Mouse (Mus musculus) kidney, adult 8-10 months (tissue): ENCODE results near the gene Slc22a19.
"Not testable (repeated sequence)": the region's sequence is repeated elsewhere in the genome, so short reads cannot be mapped to it uniquely, and the experiment has no call there.

Experiments
- DNase-seq, 2 experiments: peaks; one replicate each; pipeline ENCODE4 v3.0.0; 2022

Slc22a19 gene

DNA sequence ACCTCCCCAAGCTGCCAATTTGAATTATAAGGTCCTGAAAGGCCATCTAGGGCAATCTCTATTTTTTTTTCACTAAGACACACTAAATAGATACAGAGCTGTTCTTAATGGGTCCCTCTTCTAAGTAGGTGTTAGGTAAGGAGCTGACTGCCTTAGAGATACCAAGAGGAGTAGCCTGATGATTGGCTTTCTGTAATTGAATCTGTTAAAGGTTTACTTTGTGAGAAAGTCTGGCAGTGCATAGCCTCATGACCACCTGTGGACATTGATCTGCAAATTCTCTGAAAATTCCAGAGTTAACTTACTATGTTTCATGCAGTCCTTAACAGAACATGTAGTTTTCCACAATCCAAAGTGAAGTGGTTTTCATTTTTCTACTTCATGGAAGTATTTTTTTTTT, at the start of gene Slc22a19:
Slc22a19 (minus strand) TSS at position 163 of the 400 bp plus-strand sequence.
- peak; percentile 39 to 59 for DNase-seq

DNA sequence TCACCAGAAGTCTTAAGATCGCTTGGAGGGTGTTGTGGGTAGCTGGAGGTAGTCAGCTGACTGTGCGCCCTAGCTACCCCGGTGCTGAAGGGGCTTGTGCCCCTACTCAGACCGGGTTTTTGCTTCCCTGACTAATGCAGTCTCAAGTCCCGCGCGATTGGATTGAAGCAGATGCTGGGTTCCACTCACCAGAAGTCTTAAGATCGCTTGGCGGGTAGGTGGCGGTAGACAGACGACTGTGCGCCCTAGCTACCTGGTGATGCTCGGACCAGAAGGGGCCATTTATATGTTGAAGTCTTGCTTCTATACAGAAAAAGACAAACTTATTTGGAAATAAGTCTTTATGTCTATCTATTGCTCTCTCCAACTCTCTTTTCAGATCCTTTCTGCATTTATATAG, 42.3 kb upstream of the Slc22a19 start:
- not testable (repeated sequence) for DNase-seq

DNA sequence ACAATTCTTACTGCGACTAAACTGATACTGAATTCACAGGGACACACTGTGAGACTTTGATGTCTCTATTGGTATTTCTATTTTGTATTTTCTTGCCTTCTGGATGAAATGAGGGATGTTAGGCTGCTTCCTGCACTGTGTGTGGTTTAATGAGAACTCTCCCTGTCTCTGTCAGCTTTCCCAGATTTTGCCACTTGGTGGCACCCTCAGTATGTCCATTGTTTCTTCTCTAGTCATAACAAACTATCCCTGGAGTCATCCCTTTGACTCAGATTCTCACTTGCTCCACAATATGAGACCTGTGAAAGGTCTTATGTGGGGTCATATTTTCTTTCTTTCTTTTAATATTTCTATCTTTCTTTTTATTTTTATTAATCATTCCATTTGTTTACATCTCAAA, 18.4 kb upstream of the Slc22a19 start:
- DNase-seq, result peak; percentile 44 to 78

DNA sequence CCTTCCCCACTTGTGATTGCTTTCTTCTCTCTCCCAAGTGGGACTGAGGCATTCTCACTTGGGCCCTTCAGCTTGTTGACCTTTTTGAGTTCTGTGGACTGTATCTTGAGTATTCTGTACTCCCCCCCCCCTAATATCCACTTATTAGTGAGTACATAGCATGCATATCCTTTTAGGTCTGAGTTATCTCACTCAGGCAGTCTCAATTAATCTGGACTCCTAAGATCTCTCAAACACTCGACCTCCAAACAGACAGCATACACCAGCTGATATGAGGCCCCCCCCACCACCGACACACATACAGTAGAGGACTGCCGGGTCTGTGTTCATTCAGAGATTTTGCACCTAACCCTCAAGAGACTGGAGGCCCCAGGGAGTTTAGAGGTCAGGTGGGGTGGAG, 18.0 kb downstream of the Slc22a19 start:
- not testable (repeated sequence) for DNase-seq

DNA sequence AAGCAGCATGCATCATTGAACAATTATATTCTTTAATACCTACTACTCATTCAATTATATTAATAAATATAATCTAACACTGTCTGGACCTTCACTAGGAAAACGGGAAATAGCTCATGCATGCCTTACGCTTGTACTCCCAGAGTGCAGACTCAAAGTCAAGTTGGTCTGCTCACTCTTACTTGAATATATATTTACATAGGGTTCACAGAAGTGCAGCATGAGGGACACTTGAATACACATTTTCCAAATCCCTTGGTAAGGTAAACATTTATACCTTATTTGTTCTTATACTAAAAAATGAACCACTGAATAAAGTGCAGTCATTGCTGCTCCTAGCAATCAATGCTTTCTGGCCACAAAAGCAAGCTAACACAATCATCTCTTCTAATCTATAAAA, 19.9 kb downstream of the Slc22a19 start:
- no peak for DNase-seq

DNA sequence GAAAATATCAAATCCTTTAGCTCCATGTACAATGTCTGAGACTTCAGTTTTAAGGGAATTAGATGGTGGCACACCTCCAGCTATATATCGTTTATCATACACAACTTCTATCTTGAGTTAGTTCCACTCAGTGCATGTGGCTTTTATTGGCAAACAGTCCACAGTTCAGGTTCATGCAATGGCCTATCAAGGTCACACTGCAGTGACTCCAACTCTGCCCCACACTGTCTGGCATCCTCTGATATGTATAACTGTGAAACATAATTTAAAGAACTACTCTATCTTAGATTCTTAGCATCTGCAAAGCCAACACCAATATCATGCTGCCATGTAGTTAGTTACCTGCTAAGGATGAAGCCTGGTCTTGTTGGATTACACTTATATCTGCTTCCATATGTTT, 23.1 kb downstream of the Slc22a19 start:
- DNase-seq, result no peak

DNA sequence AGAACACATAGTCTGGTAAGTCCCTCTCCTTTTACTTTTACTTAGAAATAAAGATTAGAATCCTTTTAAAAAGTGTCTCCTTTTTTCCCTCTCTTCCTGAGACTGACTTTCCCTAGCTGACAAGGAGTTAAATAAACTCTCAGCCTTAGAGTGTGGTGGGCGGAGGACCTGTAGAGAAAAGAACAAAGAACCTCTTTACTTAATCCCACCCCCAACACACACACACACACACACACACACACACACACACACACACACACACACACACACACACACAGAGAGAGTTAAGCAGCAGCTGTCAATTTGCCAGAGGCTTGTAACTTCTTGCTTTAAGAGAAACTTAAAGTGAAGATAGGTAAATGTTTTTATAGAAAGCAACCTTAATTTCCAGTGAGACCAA, 39.1 kb downstream of the Slc22a19 start:
- no peak for DNase-seq

DNA sequence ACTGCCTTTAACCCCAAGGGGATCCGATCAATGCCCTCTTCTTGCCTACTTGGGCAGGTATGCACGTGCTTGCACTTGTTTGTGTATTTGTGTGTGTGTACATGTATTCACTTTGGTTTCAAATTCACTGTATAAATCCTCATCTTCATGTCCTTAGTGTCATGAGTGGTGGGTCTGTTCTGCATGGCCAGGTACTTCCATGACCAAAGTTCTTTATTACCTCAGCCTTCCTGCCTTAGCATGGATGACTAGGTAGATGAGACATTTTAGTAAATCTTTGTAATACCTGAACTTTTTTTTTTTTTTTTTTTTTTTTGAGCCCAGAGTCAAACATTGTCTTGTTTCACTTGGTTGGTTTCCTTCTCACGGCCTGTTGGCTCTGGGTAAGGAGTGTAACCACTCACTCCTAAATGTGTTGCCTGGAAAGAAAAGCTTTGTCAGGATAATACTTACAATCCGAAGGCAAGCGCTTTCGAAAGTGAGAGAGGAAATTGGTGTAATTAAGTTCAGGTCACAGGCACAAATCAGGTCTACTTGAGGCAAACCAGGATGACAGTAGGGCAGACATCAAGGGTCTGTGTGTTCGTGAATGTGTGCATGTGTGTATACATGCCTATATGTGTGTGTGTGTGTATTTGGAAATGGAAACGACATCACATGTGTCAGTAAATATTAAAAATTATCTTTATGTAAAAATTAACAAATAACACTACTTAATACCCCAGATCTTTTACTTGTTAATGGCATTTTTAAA, 62.0 kb downstream of the Slc22a19 start:
- peak in 1 of 2 experiments; percentile 41 for DNase-seq

DNA sequence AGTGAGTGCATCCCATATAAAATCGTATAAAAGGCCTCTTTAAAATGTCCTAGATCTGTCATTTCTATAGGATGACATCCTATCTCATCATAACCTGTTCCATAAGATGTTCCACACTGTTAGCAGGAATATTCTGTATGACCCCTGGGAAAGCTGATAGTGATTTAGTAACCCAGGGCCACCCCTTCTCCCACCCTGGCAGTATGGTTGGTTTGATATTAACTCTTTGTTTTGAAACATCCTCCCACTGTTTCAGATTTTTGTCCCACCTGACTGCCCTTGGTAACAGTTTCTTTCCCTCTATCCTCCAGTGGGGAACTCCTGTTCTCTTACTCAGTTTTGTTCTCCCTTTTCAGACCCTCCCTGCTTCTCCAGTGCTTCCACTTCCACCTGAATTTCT, 77.3 kb downstream of the Slc22a19 start:
- DNase-seq, result peak in 1 of 2 experiments; percentile 32

DNA sequence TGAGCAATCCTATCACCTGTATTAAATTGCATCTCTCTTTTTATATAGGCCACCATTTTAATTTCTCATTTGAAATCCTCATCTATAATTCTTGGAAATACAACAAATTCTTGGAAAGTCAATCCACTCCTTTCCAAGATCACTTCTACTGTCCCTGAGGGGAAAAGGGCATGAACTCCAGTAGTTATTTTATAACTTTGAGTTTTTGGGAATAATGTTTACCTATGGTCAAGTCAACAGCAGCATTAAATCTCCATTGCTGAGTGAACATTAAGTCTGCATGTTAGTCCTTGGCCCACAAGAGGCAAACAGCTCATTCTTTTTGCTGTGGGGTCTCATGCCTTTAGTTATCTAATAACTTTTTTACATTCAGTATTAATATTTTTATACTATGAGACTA, 78.1 kb downstream of the Slc22a19 start:
- peak in 1 of 2 experiments; percentile 25 for DNase-seq
